ENCODE assay signal across 46 mouse cellular contexts in the genomic region with DNA sequence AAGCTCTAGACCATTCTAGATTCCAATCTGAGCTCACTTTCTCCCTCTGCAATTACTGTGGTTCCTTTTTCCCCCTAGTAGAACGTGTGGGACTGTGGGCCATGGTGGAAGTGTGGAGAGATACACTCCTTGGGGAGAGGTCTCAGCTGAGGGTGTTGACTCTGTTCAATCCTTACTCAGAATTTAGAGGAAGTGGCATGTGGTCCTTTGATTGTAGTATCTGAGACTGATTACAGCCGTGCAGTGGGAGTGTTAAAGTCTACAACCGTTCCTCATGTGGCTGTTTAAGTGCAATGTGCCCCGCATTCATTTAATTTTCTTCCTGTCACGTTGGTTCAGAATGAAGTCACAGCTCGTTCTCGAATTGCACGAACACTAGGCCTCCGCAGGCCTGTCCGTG. TPM values are rescaled to one million over a fixed set of nuclear protein-coding genes. Genes with fewer than 3 reads are reported as not detected.
"Had no signal": no experiment of that assay in that cellular context is flagged by ENCODE, and none has a peak within 500 bp of the region (broad histone marks: within the 10 kb centered on the region; RNA-seq: fewer than 3 reads in every experiment).

No protein-coding gene starts in this region.

- H3K27ac ChIP-seq: heart, embryonic 13.5 days; heart, embryonic 15.5 days; hindbrain, embryonic 10.5 days; hindbrain, embryonic 12.5 days; hindbrain, embryonic 13.5 days; hindbrain, embryonic 14.5 days; hindbrain, embryonic 15.5 days; hindbrain, postnatal 0 days; intestine, embryonic 15.5 days; kidney, embryonic 15.5 days; kidney, postnatal 0 days; layer of hippocampus, adult 2 months; left cerebral cortex, adult 2 months had no signal

- H3K9ac ChIP-seq: heart, embryonic 12.5 days; heart, embryonic 13.5 days; heart, embryonic 15.5 days; hindbrain, embryonic 12.5 days; hindbrain, embryonic 13.5 days; hindbrain, embryonic 14.5 days; hindbrain, embryonic 15.5 days; intestine, embryonic 15.5 days; kidney, embryonic 15.5 days had no signal

- H3K4me2 ChIP-seq: heart, embryonic 12.5 days; heart, embryonic 13.5 days; heart, embryonic 15.5 days; hindbrain, embryonic 12.5 days; hindbrain, embryonic 13.5 days; hindbrain, embryonic 14.5 days; hindbrain, embryonic 15.5 days; intestine, embryonic 15.5 days; kidney, embryonic 15.5 days had no signal

- ATAC-seq: hindbrain, embryonic 16.5 days; hindbrain, postnatal 0 days; inflammation-experienced regulatory T-cells, adult 6 months; intestine, embryonic 15.5 days; intestine, embryonic 16.5 days; intestine, postnatal 0 days had no signal

- H3K27me3 ChIP-seq: heart, embryonic 12.5 days; heart, embryonic 13.5 days; heart, embryonic 15.5 days; hindbrain, embryonic 12.5 days; hindbrain, embryonic 13.5 days; hindbrain, embryonic 15.5 days; intestine, embryonic 15.5 days; kidney, embryonic 15.5 days had no signal

- H3K4me1 ChIP-seq: heart, embryonic 12.5 days; heart, embryonic 13.5 days; heart, embryonic 15.5 days; hindbrain, embryonic 10.5 days; hindbrain, embryonic 12.5 days; hindbrain, embryonic 13.5 days; hindbrain, embryonic 15.5 days; intestine, embryonic 15.5 days; kidney, embryonic 15.5 days had no signal

- DNase-seq: heart, postnatal 10 days; heart, postnatal 14 days; heart, postnatal 36 days; heart, postnatal 4 days; kidney, adult 11 months; kidney, adult 18-20 months; kidney, adult 2 months; kidney, adult 8-10 months; kidney, adult 9 months; kidney, postnatal 10 days; kidney, postnatal 14 days; kidney, postnatal 25 days; kidney, postnatal 36 days; kidney, postnatal 4 days; layer of hippocampus, adult 9-11 months; layer of hippocampus, postnatal 36 days had no signal

- H3K4me3 ChIP-seq: heart, embryonic 12.5 days; heart, embryonic 13.5 days; heart, embryonic 15.5 days; hindbrain, embryonic 10.5 days; hindbrain, embryonic 12.5 days; hindbrain, embryonic 13.5 days; hindbrain, embryonic 15.5 days; intestine, embryonic 15.5 days; kidney, embryonic 15.5 days; layer of hippocampus, adult 2 months; left cerebral cortex, adult 2 months had no signal

- H3K9me3 ChIP-seq: heart, embryonic 12.5 days; heart, embryonic 13.5 days; heart, embryonic 15.5 days; hindbrain, embryonic 10.5 days; hindbrain, embryonic 12.5 days; hindbrain, embryonic 13.5 days; hindbrain, embryonic 15.5 days; intestine, embryonic 15.5 days; kidney, embryonic 15.5 days had no signal

RNA-seq across cellular contexts. Expression of gene Cdhr5, which starts 20.4 kb away (rescaled TPM):
- total RNA-seq: heart, postnatal 10 days; heart, postnatal 14 days; heart, postnatal 25 days; heart, postnatal 36 days; heart, postnatal 4 days; hematopoietic stem cell, adult 5-6 weeks; hindbrain, postnatal 0 days; layer of hippocampus, adult 18-20 months; layer of hippocampus, adult 2 months; layer of hippocampus, adult 8-10 months; layer of hippocampus, postnatal 10 days; layer of hippocampus, postnatal 14 days; layer of hippocampus, postnatal 25 days; layer of hippocampus, postnatal 36 days; left cerebral cortex, adult 18-20 months; left cerebral cortex, adult 2 months; left cerebral cortex, adult 8-10 months had no signal
- polyA plus RNA-seq: heart, embryonic 12.5 days; heart, embryonic 13.5 days; heart, embryonic 14.5 days; heart, postnatal 0 days; hindbrain, embryonic 10.5 days; hindbrain, embryonic 11.5 days; hindbrain, embryonic 12.5 days; hindbrain, embryonic 13.5 days; hindbrain, embryonic 14.5 days; hindbrain, embryonic 15.5 days; hindbrain, embryonic 16.5 days; inflammation-experienced regulatory T-cells, adult 6 months had no signal

RNA-seq across cellular contexts. Expression of gene Sct, which starts 22.8 kb away (rescaled TPM):
- total RNA-seq: heart, postnatal 14 days; heart, postnatal 25 days; heart, postnatal 36 days; heart, postnatal 4 days; hematopoietic stem cell, adult 5-6 weeks; layer of hippocampus, adult 18-20 months; layer of hippocampus, adult 2 months; layer of hippocampus, adult 8-10 months; layer of hippocampus, postnatal 14 days; layer of hippocampus, postnatal 25 days; layer of hippocampus, postnatal 36 days; left cerebral cortex, adult 18-20 months; left cerebral cortex, adult 2 months; left cerebral cortex, adult 8-10 months had no signal
- polyA plus RNA-seq: inflammation-experienced regulatory T-cells, adult 6 months had no signal

RNA-seq across cellular contexts. Expression of gene Drd4, which starts 35.6 kb away (rescaled TPM):
- total RNA-seq: heart, postnatal 10 days; heart, postnatal 14 days; heart, postnatal 25 days; heart, postnatal 36 days; heart, postnatal 4 days; hematopoietic stem cell, adult 5-6 weeks; layer of hippocampus, adult 18-20 months had no signal
- polyA plus RNA-seq: heart, embryonic 13.5 days; heart, embryonic 14.5 days; inflammation-experienced regulatory T-cells, adult 6 months had no signal
